Mouse (Mus musculus): ENCODE data around the gene Gm13769.
"Not testable (repeated sequence)": the region's sequence is repeated elsewhere in the genome, so short reads cannot be mapped to it uniquely, and the experiment has no call there.

GRCm38 (mm10) chr2:90359229-90359628 lies 37.2 kb downstream of the Gm13769 start:
- not testable (repeated sequence) for TF ChIP-seq CTCF (IDR thresholded peaks at IDR 0.05; ENCODE audit: low read depth, low read length); POLR2A (IDR thresholded peaks at IDR 0.05; ENCODE audit: insufficient read depth, low read length); EP300 (IDR thresholded peaks at IDR 0.05; ENCODE audit: insufficient read depth, low read depth, low read length)
